Mouse (Mus musculus) heart, adult 2 months (tissue): ENCODE results near the gene Pex6. TPM values are rescaled to one million over a fixed set of nuclear protein-coding genes. Genes with fewer than 3 reads are reported as not detected.

Experiments
- DNase-seq, 2 experiments: peaks; one replicate each; pipeline ENCODE4 v3.0.0; 2021
- H3K27ac ChIP-seq: fragments of 200-600 bp; 2 replicates; pipeline ENCODE4 v1.8.1; 2022
- H3K27me3 ChIP-seq: fragments of 200-500 bp; 2 replicates; pipeline ENCODE4 v1.6.1; 2012; ENCODE audit warnings: mild to moderate bottlenecking, low read length, inconsistent platforms, mixed read lengths; ENCODE audit not compliant: control insufficient read depth, insufficient read depth
- H3K36me3 ChIP-seq: fragments of 200-500 bp; 2 replicates; pipeline ENCODE4 v1.6.1; 2012; ENCODE audit warnings: low read length, inconsistent platforms; ENCODE audit not compliant: control insufficient read depth, insufficient read depth
- H3K4me1 ChIP-seq: fragments of 200-500 bp; 2 replicates; pipeline ENCODE4 v1.6.1; 2011; ENCODE audit warnings: low read length; ENCODE audit not compliant: control insufficient read depth, insufficient read depth
- H3K4me3 ChIP-seq: fragments of 200-600 bp; 2 replicates; pipeline ENCODE4 v1.8.1; 2022
- H3K79me2 ChIP-seq: fragments of 200-500 bp; replicated peaks from 2 replicates; pipeline ENCODE4 v1.6.1; 2012; ENCODE audit warnings: mild to moderate bottlenecking, inconsistent platforms, low read length, moderate library complexity, mixed read lengths; ENCODE audit not compliant: control insufficient read depth, insufficient read depth
- H3K9ac ChIP-seq: fragments of 200-500 bp; 2 replicates; pipeline ENCODE4 v1.6.1; 2012; ENCODE audit warnings: low read depth, mild to moderate bottlenecking, control low read depth, inconsistent platforms, low read length, mixed read lengths
- CTCF ChIP-seq: fragments of 200-600 bp; IDR thresholded peaks from 2 replicates; pipeline ENCODE4 v1.8.1; 2022; ENCODE audit warnings: antibody characterized with exemption, mild to moderate bottlenecking, moderate library complexity
- EP300 ChIP-seq: fragments of 200-500 bp; IDR thresholded peaks from 2 replicates; pipeline ENCODE4 v1.6.1; 2011; ENCODE audit warnings: low read depth, low read length, control low read depth; ENCODE audit not compliant: insufficient read depth
- POLR2A ChIP-seq: fragments of 200-500 bp; IDR thresholded peaks from 2 replicates; pipeline ENCODE4 v1.6.1; 2011; ENCODE audit warnings: mild to moderate bottlenecking, low read depth, low read length, control low read depth; ENCODE audit not compliant: insufficient read depth
- WGBS: fragments of 180-500 bp; shearing (Covaris S2); methylation state at CpG from one replicate; pipeline ENCODE4 v1.1.7; 2018; 5-methylcytosine and 5-hydroxymethylcytosine counted together
- intact Hi-C: fragments of 180-260 bp; cut with DNase I; formaldehyde crosslinking; loops from one replicate; pipeline ENCODE4 v1.15.1; 2025
- polyA plus RNA-seq: library from polyadenylated mRNA; depleted of rRNA; stranded (reverse); fragments of >200 nt; gene quantifications from 2 replicates; pipeline ENCODE4 v1.2.3, GENCODE M21; 2012
- total RNA-seq, 2 experiments: library from RNA; stranded (reverse); gene quantifications; 2 replicates each; pipeline ENCODE4 v1.2.3; 2021

Pex6 gene
- total and polyA plus RNA-seq, 3 experiments: 33.4 to 36.5 (median 34.1) TPM

- Histone ChIP-seq H3K36me3 (no peaks in the 10 kb centered on the region), H3K27ac (no peak overlapping the region), H3K4me1 (peaks cover 2% of the 10 kb centered on the region), H3K9ac (no peak overlapping the region), H3K79me2 (no peaks in the 10 kb centered on the region), H3K4me3 (no peak overlapping the region), H3K27me3 (no peaks in the 10 kb centered on the region)
- no peak for DNase-seq
- TF ChIP-seq CTCF (0 out of 2 replicates have a peak, but pooled peaks have one; percentile 8), POLR2A (no peak)
- 88% methylated on average over 4 of the region's 4 CpGs for WGBS
- intact Hi-C loops: no loop called here
These were observed 59.8 kb downstream of the Pex6 start for GRCm38 (mm10) chr17:46771025-46771424.

GRCm38 (mm10) chr17:46771616-46772015 is 60.4 kb downstream of the Pex6 start:
- H3K79me2 ChIP-seq: no peaks in the 10 kb centered on the region
- TF ChIP-seq POLR2A (no peak), CTCF (no peak), EP300 (no peak)
- peak overlapping the region; percentile 82; the same call in 1 of the 2 replicates for H3K27ac ChIP-seq
- WGBS: 62% methylated on average over 17 of the region's 17 CpGs
- no peaks in the 10 kb centered on the region for H3K36me3 ChIP-seq
- no peak overlapping the region; the same call in none of the 2 replicates for H3K4me3 ChIP-seq
- DNase-seq: no peak
- peaks cover 2% of the 10 kb centered on the region for H3K4me1 ChIP-seq
- intact Hi-C loops: loop anchor here (1.0 kb wide), 2 partner anchors 11 to 19 kb away; partner anchors contain the start of genes Cnpy3 and Rpl7l1
- H3K9ac ChIP-seq: no peak overlapping the region
- H3K27me3 ChIP-seq: no peaks in the 10 kb centered on the region

GRCm38 (mm10) chr17:46772038-46772403 is 60.8 kb downstream of the Pex6 start:
- Histone ChIP-seq H3K27me3 (no peaks in the 10 kb centered on the region), H3K4me3 (peak overlapping the region; percentile 91), H3K36me3 (no peaks in the 10 kb centered on the region), H3K4me1 (peaks cover 2% of the 10 kb centered on the region), H3K9ac (peak overlapping the region; percentile 57), H3K79me2 (no peaks in the 10 kb centered on the region), H3K27ac (peak overlapping the region; percentile 82)
- TF ChIP-seq POLR2A (no peak), CTCF (no peak), EP300 (no peak)
- WGBS: 5% methylated on average over 5 of the region's 5 CpGs
- intact Hi-C loops: loop anchor here (1.0 kb wide), 2 partner anchors 10 to 20 kb away; partner anchors contain the start of genes Cnpy3 and Rpl7l1
- DNase-seq: no peak

- Histone ChIP-seq H3K36me3 (no peaks in the 10 kb centered on the region), H3K9ac (peak within 1 kb of the TSS; percentile 87), H3K27me3 (no peaks in the 10 kb centered on the region), H3K27ac (peak within 1 kb of the TSS; percentile 82), H3K4me1 (peaks cover 2% of the 10 kb centered on the region), H3K79me2 (no peaks in the 10 kb centered on the region), H3K4me3 (peak within 1 kb of the TSS; percentile 91)
- under 1% methylated on average over 50 of the region's 50 CpGs for WGBS
- intact Hi-C loops: loop anchor here (1.0 kb wide), 2 partner anchors 10 to 20 kb away; partner anchors contain the start of genes Cnpy3 and Rpl7l1
- TF ChIP-seq CTCF: no peak
- no peak for TF ChIP-seq EP300
- peak; percentile 92 for TF ChIP-seq POLR2A
- DNase-seq: peak; percentile 87 to 90
These were observed 61.4 kb downstream of the Pex6 start, which contains the start of gene 2310039H08Rik for GRCm38 (mm10) chr17:46772404-46773277. Gene 2310039H08Rik (plus strand): TSS chr17:46772635.

- Histone ChIP-seq H3K27me3 (no peaks in the 10 kb centered on the region), H3K9ac (peak overlapping the region; percentile 87), H3K36me3 (no peaks in the 10 kb centered on the region), H3K27ac (peak overlapping the region; percentile 82), H3K4me3 (peak overlapping the region; percentile 91), H3K79me2 (no peaks in the 10 kb centered on the region), H3K4me1 (peaks cover 2% of the 10 kb centered on the region)
- TF ChIP-seq EP300: 0 out of 2 replicates have a peak, but pooled peaks have one; percentile 7
- TF ChIP-seq CTCF: no peak; the same call in 1 of the 2 replicates
- peak; percentile 60; the same call in 1 of the 2 replicates for TF ChIP-seq POLR2A
- intact Hi-C loops: no loop called here
- DNase-seq: no peak
- WGBS: 12% methylated on average over 19 of the region's 20 CpGs
These were observed 62.2 kb downstream of the Pex6 start for GRCm38 (mm10) chr17:46773278-46774130.
